Mouse (Mus musculus) stomach, postnatal 0 days (tissue): ENCODE measurements around the gene Dab1. TPM values are rescaled to one million over a fixed set of nuclear protein-coding genes. Genes with fewer than 3 reads are reported as not detected.

ENCODE experiments used
- ATAC-seq: fragments of 200-750 bp; cut with Nextera tagmentation; 2 replicates; pipeline ENCODE4 v1.8.0; 2017; ENCODE audit not compliant: low FRiP score, low TSS enrichment
- DNase-seq: peaks from one replicate; pipeline ENCODE4 v3.0.0-alpha.2; 2016; ENCODE audit warnings: low spot score
- H3K27ac ChIP-seq: fragments of 300-500 bp; sonication (generic); replicated peaks from 2 replicates; pipeline ENCODE4 v1.5.1; 2014; ENCODE audit warnings: mild to moderate bottlenecking, control low read depth
- H3K27me3 ChIP-seq: fragments of 300-500 bp; sonication (generic); 2 replicates; pipeline ENCODE4 v1.6.1; 2014; ENCODE audit warnings: low read length; ENCODE audit not compliant: control insufficient read depth, insufficient read depth
- H3K36me3 ChIP-seq: fragments of 300-500 bp; sonication (generic); 2 replicates; pipeline ENCODE4 v1.6.1; 2014; ENCODE audit warnings: low read length, mixed read lengths; ENCODE audit not compliant: control insufficient read depth, insufficient read depth
- H3K4me1 ChIP-seq: fragments of 300-500 bp; sonication (generic); replicated peaks from 2 replicates; pipeline ENCODE4 v1.6.1; 2014; ENCODE audit warnings: antibody characterized with exemption; ENCODE audit not compliant: control insufficient read depth, insufficient read depth
- H3K4me2 ChIP-seq: fragments of 300-500 bp; sonication (generic); replicated peaks from 2 replicates; pipeline ENCODE4 v1.6.1; 2014; ENCODE audit warnings: low read depth, mild to moderate bottlenecking, control low read depth, moderate library complexity
- H3K4me3 ChIP-seq: fragments of 300-500 bp; sonication (generic); 2 replicates; pipeline ENCODE4 v1.5.1; 2014; ENCODE audit warnings: low read depth, low read length, control low read depth
- H3K9ac ChIP-seq: fragments of 300-500 bp; sonication (generic); 2 replicates; pipeline ENCODE4 v1.6.1; 2014; ENCODE audit warnings: mild to moderate bottlenecking, low read length, control low read depth, mixed read lengths
- H3K9me3 ChIP-seq: fragments of 300-500 bp; sonication (generic); 2 replicates; pipeline ENCODE4 v1.6.1; 2016; ENCODE audit warnings: low read length; ENCODE audit not compliant: control insufficient read depth
- CTCF ChIP-seq: IDR thresholded peaks from 2 replicates; pipeline ENCODE4 v1.5.1; 2016; ENCODE audit warnings: antibody characterized with exemption, low read depth, mild to moderate bottlenecking, moderate library complexity
- EP300 ChIP-seq: optimal IDR thresholded peaks from 2 replicates; pipeline ENCODE3; 2016; ENCODE audit warnings: antibody characterized with exemption
- WGBS: fragments of 180-500 bp; shearing (Covaris S2); extraction: QIAGEN DNeasy Blood & Tissue Kit; methylation state at CpG from one replicate; pipeline ENCODE4 v1.1.7; 2014; 5-methylcytosine and 5-hydroxymethylcytosine counted together
- polyA plus RNA-seq: library from polyadenylated mRNA; unstranded; fragments of >200 nt; fragmentation: Nextera tagmentation; extraction: Ambion mirVana; gene quantifications from 2 replicates; pipeline ENCODE4 v1.2.1, GENCODE M21; 2015

Gene Dab1
- polyA plus RNA-seq, 1 experiment from 2014 or later = 7.4 TPM

DNA sequence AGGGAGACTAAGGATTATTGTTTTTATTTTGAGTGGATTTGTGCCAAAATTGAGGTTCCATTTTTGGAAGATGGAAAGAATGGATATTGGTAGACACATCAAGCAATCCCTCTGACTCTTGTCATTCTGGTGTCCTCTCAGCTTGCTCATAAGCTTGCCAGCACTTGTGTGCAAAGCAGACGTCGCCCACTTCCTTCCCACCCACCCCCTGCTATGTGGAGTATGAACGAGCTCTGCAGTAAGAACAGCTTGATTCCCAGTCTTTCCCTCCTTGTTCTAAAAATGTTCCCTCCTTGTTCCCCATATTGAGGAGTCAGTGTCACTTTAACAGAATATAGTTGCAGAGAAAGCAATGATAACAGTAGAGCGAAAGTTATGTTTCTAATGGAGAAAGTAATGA lies 11.0 kb downstream of the Dab1 start:
- H3K4me1 ChIP-seq = no peaks in the 10 kb centered on the region
- ATAC-seq (no peak), DNase-seq (no peak)
- no peak overlapping the region for H3K27ac ChIP-seq
- TF ChIP-seq CTCF = no peak
- no peak for TF ChIP-seq EP300
- H3K36me3 ChIP-seq = no peaks in the 10 kb centered on the region
- H3K9ac ChIP-seq = no peak overlapping the region
- no peak overlapping the region for H3K4me2 ChIP-seq
- H3K4me3 ChIP-seq = no peak overlapping the region
- H3K9me3 ChIP-seq = no peaks in the 10 kb centered on the region
- 59% methylated on average over 4 of the region's 4 CpGs for WGBS
- no peaks in the 10 kb centered on the region for H3K27me3 ChIP-seq

GRCm38 (mm10) chr4:103636168-103636776 lies 17.1 kb downstream of the Dab1 start:
- Histone ChIP-seq H3K4me1 (no peaks in the 10 kb centered on the region), H3K27ac (no peak overlapping the region), H3K9me3 (no peaks in the 10 kb centered on the region), H3K9ac (no peak overlapping the region), H3K4me2 (no peak overlapping the region), H3K36me3 (no peaks in the 10 kb centered on the region), H3K27me3 (no peaks in the 10 kb centered on the region), H3K4me3 (no peak overlapping the region)
- DNase-seq = no peak
- 74% methylated on average over 5 of the region's 5 CpGs for WGBS
- TF ChIP-seq CTCF = no peak
- no peak for ATAC-seq

DNA sequence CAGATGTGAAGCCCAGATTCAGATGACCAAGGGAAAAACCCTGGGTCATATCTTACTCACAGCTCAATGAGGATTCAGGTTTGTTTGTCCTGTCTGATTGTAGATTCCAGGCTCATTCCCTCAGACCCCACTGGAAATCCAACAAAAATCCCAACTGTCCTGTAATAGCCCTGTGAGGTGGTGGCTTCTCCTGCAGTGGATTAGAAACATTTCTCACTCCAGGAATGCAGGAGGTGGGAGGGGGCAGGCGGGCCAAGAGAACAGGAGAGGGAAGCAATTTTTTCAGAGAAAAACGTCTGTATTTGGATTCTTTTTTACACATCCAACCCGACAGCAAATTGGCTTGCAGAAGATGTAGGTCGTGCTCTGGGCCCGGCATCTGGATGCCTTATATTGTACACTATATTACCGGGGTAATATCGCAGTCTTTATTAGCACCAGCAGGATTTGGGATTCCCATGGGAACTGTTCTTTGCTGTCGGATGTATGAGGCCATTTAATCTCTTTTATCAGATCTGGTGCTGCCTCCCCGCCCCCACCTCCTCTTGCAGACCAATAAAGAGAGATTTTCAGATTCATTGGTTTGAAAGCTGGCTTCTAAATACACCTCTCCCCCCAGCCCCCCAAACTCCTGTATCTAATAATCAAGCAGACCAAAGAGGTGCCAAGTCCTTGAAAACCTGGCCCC lies 29.2 kb downstream of the Dab1 start:
- H3K27ac ChIP-seq = no peak overlapping the region
- H3K36me3 ChIP-seq = no peaks in the 10 kb centered on the region
- H3K4me3 ChIP-seq = no peak overlapping the region
- ATAC-seq (no peak), DNase-seq (no peak)
- H3K4me1 ChIP-seq = no peaks in the 10 kb centered on the region
- TF ChIP-seq EP300 = no peak
- TF ChIP-seq CTCF = no peak
- 51% methylated on average over 9 of the region's 9 CpGs for WGBS
- no peaks in the 10 kb centered on the region for H3K9me3 ChIP-seq
- no peak overlapping the region for H3K4me2 ChIP-seq
- H3K27me3 ChIP-seq = no peaks in the 10 kb centered on the region
- no peak overlapping the region for H3K9ac ChIP-seq

GRCm38 (mm10) chr4:103655740-103656139 lies 36.6 kb downstream of the Dab1 start:
- Histone ChIP-seq H3K4me1 (no peaks in the 10 kb centered on the region), H3K4me3 (no peak overlapping the region), H3K9me3 (no peaks in the 10 kb centered on the region), H3K27ac (no peak overlapping the region), H3K27me3 (no peaks in the 10 kb centered on the region), H3K36me3 (no peaks in the 10 kb centered on the region), H3K4me2 (no peak overlapping the region), H3K9ac (no peak overlapping the region)
- TF ChIP-seq CTCF = no peak
- no peak for TF ChIP-seq EP300
- ATAC-seq (no peak), DNase-seq (no peak)
- WGBS = 27% methylated on average over 6 of the region's 6 CpGs

GRCm38 (mm10) chr4:103661386-103661785 lies 42.2 kb downstream of the Dab1 start:
- no peak for DNase-seq
- Histone ChIP-seq H3K27ac (no peak overlapping the region), H3K9ac (no peak overlapping the region), H3K4me2 (no peak overlapping the region), H3K4me3 (no peak overlapping the region), H3K9me3 (no peaks in the 10 kb centered on the region), H3K4me1 (no peaks in the 10 kb centered on the region), H3K36me3 (no peaks in the 10 kb centered on the region), H3K27me3 (no peaks in the 10 kb centered on the region)
- TF ChIP-seq EP300 = no peak
- no peak for TF ChIP-seq CTCF
- 30% methylated on average over 1 of the region's 1 CpGs for WGBS
- ATAC-seq = no peak

- no peak overlapping the region for H3K9ac ChIP-seq
- H3K36me3 ChIP-seq = no peaks in the 10 kb centered on the region
- no peaks in the 10 kb centered on the region for H3K4me1 ChIP-seq
- no peaks in the 10 kb centered on the region for H3K9me3 ChIP-seq
- no peak overlapping the region for H3K4me2 ChIP-seq
- ATAC-seq (no peak), DNase-seq (no peak)
- H3K27me3 ChIP-seq = no peaks in the 10 kb centered on the region
- no peak overlapping the region for H3K4me3 ChIP-seq
- no peak for TF ChIP-seq EP300
- no peak for TF ChIP-seq CTCF
- WGBS = 67% methylated on average over 4 of the region's 4 CpGs
- no peak overlapping the region for H3K27ac ChIP-seq
Measured at GRCm38 (mm10) chr4:103667438-103667837, 48.3 kb downstream of the Dab1 start.
